Mouse (Mus musculus): ENCODE data around the gene Nck1.

- TF ChIP-seq TAL1 (IDR thresholded peaks at IDR 0.05; ENCODE audit: low read length) (no peak), GATA1 (IDR thresholded peaks at IDR 0.05; ENCODE audit: low read length) (no peak)
These were observed 35.9 kb upstream of the Nck1 start for GRCm38 (mm10) chr9:100581543-100582492.
